Mouse (Mus musculus): ENCODE measurements around the gene Acat2. TPM values are rescaled to one million over a fixed set of nuclear protein-coding genes. Genes with fewer than 3 reads are reported as not detected.
A peak's percentile ranks its signal among the peaks of the same experiment; 100 is the strongest.
"Not testable (repeated sequence)": the region's sequence is repeated elsewhere in the genome, so short reads cannot be mapped to it uniquely, and the experiment has no call there.

Acat2 gene
- 6.8 and 29.7 TPM in 2 replicates for polyA plus RNA-seq (2012; ENCODE audit: insufficient read depth, low replicate concordance)

- peak within 1 kb of the TSS; percentile 100 for H3K4me3 ChIP-seq (replicated peaks)
- TF ChIP-seq GATA1 (IDR thresholded peaks at IDR 0.05; ENCODE audit: borderline replicate concordance, low read length): no peak
- no peak for TF ChIP-seq FLI1 (IDR thresholded peaks at IDR 0.05; ENCODE audit: low read length)
- H3K36me3 ChIP-seq (replicated peaks; ENCODE audit: low read length): peaks cover 29% of the 10 kb centered on the region
- peaks cover 52% of the 10 kb centered on the region for H3K4me1 ChIP-seq
- no peaks in the 10 kb centered on the region for H3K27me3 ChIP-seq (replicated peaks)
- no peaks in the 10 kb centered on the region for H3K9me3 ChIP-seq
Measured at GRCm38 (mm10) chr17:12960331-12960873, at the start of gene Acat2. Gene Acat2 (minus strand): TSS chr17:12960747.

GRCm38 (mm10) chr17:13009887-13010286 lies 49.3 kb upstream of the Acat2 start:
- TF ChIP-seq GATA1 (IDR thresholded peaks at IDR 0.05; ENCODE audit: borderline replicate concordance, low read length) (no peak), FLI1 (IDR thresholded peaks at IDR 0.05; ENCODE audit: low read length) (no peak)
- Histone ChIP-seq H3K9me3 (no peaks in the 10 kb centered on the region), H3K27me3 (replicated peaks) (no peaks in the 10 kb centered on the region), H3K4me1 (peaks cover 22% of the 10 kb centered on the region), H3K36me3 (replicated peaks; ENCODE audit: low read length) (peaks cover 41% of the 10 kb centered on the region), H3K4me3 (replicated peaks) (no peak overlapping the region)

GRCm38 (mm10) chr17:13008528-13008927 lies 48.0 kb upstream of the Acat2 start:
- Histone ChIP-seq H3K36me3 (replicated peaks; ENCODE audit: low read length) (peaks cover 28% of the 10 kb centered on the region), H3K4me1 (peaks cover 25% of the 10 kb centered on the region), H3K9me3 (no peaks in the 10 kb centered on the region), H3K27me3 (replicated peaks) (no peaks in the 10 kb centered on the region), H3K4me3 (replicated peaks) (peak overlapping the region; percentile 100)
- TF ChIP-seq GATA1 (IDR thresholded peaks at IDR 0.05; ENCODE audit: borderline replicate concordance, low read length) (no peak), FLI1 (IDR thresholded peaks at IDR 0.05; ENCODE audit: low read length) (no peak)

GRCm38 (mm10) chr17:13007730-13008425 lies 47.3 kb upstream of the Acat2 start:
- H3K9me3 ChIP-seq: no peaks in the 10 kb centered on the region
- no peak for TF ChIP-seq FLI1 (IDR thresholded peaks at IDR 0.05; ENCODE audit: low read length)
- no peak for TF ChIP-seq GATA1 (IDR thresholded peaks at IDR 0.05; ENCODE audit: borderline replicate concordance, low read length)
- H3K4me1 ChIP-seq: peaks cover 25% of the 10 kb centered on the region
- H3K36me3 ChIP-seq (replicated peaks; ENCODE audit: low read length): peaks cover 21% of the 10 kb centered on the region
- no peaks in the 10 kb centered on the region for H3K27me3 ChIP-seq (replicated peaks)
- H3K4me3 ChIP-seq (replicated peaks): peak overlapping the region; percentile 100

GRCm38 (mm10) chr17:13006984-13007383 lies 46.4 kb upstream of the Acat2 start:
- peaks cover 25% of the 10 kb centered on the region for H3K4me1 ChIP-seq
- H3K36me3 ChIP-seq (replicated peaks; ENCODE audit: low read length): peaks cover 13% of the 10 kb centered on the region
- no peaks in the 10 kb centered on the region for H3K9me3 ChIP-seq
- no peak for TF ChIP-seq FLI1 (IDR thresholded peaks at IDR 0.05; ENCODE audit: low read length)
- no peak for TF ChIP-seq GATA1 (IDR thresholded peaks at IDR 0.05; ENCODE audit: borderline replicate concordance, low read length)
- no peaks in the 10 kb centered on the region for H3K27me3 ChIP-seq (replicated peaks)
- peak overlapping the region; percentile 100 for H3K4me3 ChIP-seq (replicated peaks)

GRCm38 (mm10) chr17:13006546-13006945 lies 46.0 kb upstream of the Acat2 start, which contains the start of gene Sod2:
Gene Sod2 (plus strand): TSS chr17:13006846.
- H3K36me3 ChIP-seq (replicated peaks; ENCODE audit: low read length): peaks cover 11% of the 10 kb centered on the region
- not testable (repeated sequence) for H3K9me3 ChIP-seq; H3K27me3 ChIP-seq (replicated peaks)
- H3K4me1 ChIP-seq: peaks cover 25% of the 10 kb centered on the region
- peak within 1 kb of the TSS; percentile 100 for H3K4me3 ChIP-seq (replicated peaks)

GRCm38 (mm10) chr17:13004436-13004835 lies 43.9 kb upstream of the Acat2 start:
- H3K4me3 ChIP-seq (replicated peaks); H3K27me3 ChIP-seq (replicated peaks); H3K9me3 ChIP-seq; H3K36me3 ChIP-seq (replicated peaks; ENCODE audit: low read length): not testable (repeated sequence)
- H3K4me1 ChIP-seq: peaks cover 20% of the 10 kb centered on the region

GRCm38 (mm10) chr17:13002243-13002642 lies 41.7 kb upstream of the Acat2 start:
- H3K36me3 ChIP-seq (replicated peaks; ENCODE audit: low read length); H3K9me3 ChIP-seq; H3K4me3 ChIP-seq (replicated peaks); H3K27me3 ChIP-seq (replicated peaks): not testable (repeated sequence)
- H3K4me1 ChIP-seq: peaks cover 19% of the 10 kb centered on the region

GRCm38 (mm10) chr17:12999069-12999468 lies 38.5 kb upstream of the Acat2 start:
- TF ChIP-seq FLI1 (IDR thresholded peaks at IDR 0.05; ENCODE audit: low read length) (no peak), GATA1 (IDR thresholded peaks at IDR 0.05; ENCODE audit: borderline replicate concordance, low read length) (no peak)
- Histone ChIP-seq H3K9me3 (no peaks in the 10 kb centered on the region), H3K36me3 (replicated peaks; ENCODE audit: low read length) (no peaks in the 10 kb centered on the region), H3K4me1 (peaks cover 12% of the 10 kb centered on the region), H3K27me3 (replicated peaks) (no peaks in the 10 kb centered on the region), H3K4me3 (replicated peaks) (no peak overlapping the region)

- no peaks in the 10 kb centered on the region for H3K27me3 ChIP-seq (replicated peaks)
- TF ChIP-seq GATA1 (IDR thresholded peaks at IDR 0.05; ENCODE audit: borderline replicate concordance, low read length) (no peak), FLI1 (IDR thresholded peaks at IDR 0.05; ENCODE audit: low read length) (no peak)
- H3K36me3 ChIP-seq (replicated peaks; ENCODE audit: low read length): no peaks in the 10 kb centered on the region
- no peak overlapping the region for H3K4me3 ChIP-seq (replicated peaks)
- H3K9me3 ChIP-seq: no peaks in the 10 kb centered on the region
- peaks cover 14% of the 10 kb centered on the region for H3K4me1 ChIP-seq
Measured at GRCm38 (mm10) chr17:12997890-12998289, 37.3 kb upstream of the Acat2 start.

GRCm38 (mm10) chr17:12996345-12996744 lies 35.8 kb upstream of the Acat2 start:
- H3K4me3 ChIP-seq (replicated peaks): no peak overlapping the region
- no peak for TF ChIP-seq GATA1 (IDR thresholded peaks at IDR 0.05; ENCODE audit: borderline replicate concordance, low read length)
- no peak for TF ChIP-seq FLI1 (IDR thresholded peaks at IDR 0.05; ENCODE audit: low read length)
- no peaks in the 10 kb centered on the region for H3K9me3 ChIP-seq
- H3K4me1 ChIP-seq: peaks cover 14% of the 10 kb centered on the region
- H3K27me3 ChIP-seq (replicated peaks): no peaks in the 10 kb centered on the region
- H3K36me3 ChIP-seq (replicated peaks; ENCODE audit: low read length): no peaks in the 10 kb centered on the region
